Mouse (Mus musculus): ENCODE measurements around the gene Rtkn. TPM values are rescaled to one million over a fixed set of nuclear protein-coding genes. Genes with fewer than 3 reads are reported as not detected.

Gene Rtkn
- polyA plus RNA-seq, 1 experiment from 2014 or later: 38.5 TPM

DNA sequence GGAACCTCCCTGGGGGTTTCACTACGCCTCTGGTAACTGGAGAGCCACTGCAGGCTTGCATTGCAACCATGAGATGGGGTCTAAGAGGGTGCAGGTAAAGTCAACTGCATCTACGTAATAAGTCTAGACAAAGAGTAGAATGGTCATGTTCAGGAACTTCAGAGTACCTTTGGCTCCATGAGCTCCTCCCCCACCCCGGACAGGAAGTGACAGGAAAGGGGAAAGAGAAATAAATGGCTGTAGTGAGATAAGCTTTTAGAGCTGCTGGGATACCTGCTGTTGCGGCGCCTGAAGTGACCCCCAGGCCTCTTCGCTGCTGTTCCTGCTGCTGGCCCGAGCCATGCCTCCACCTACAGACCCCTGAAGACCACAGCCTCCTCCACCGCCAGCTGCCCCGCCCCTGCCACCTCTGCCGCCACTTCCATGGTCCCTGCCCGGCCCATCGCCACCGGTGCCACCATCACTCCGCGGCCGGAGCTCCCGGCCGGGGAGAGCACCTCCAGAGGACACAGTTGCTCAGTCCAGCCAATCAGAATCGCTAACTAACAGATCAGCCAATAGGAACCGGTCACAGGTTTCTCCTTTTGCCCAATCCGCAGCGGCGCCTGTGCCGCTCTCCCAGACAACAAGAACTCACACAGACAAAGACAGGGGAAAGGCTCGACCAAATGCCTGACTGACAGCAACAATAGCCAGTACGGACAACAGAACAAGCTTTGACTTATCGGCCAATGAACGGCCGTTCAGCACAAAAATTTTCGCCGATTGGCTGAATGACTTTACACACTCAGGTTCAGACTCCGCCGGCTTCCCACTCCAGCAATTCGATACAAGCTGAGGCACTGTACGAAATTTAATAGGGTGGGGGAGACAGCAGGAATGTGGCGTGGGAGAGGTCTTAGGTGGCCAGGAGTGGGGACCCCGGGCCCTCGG is 14.1 kb upstream of the Rtkn start, which contains the start of gene Wbp1:
Gene Wbp1, minus strand, starts transcription at position 630 of the 933 bp plus-strand sequence.
- H3K4me2 ChIP-seq (ENCODE audit: low read length): peak within 1 kb of the TSS; percentile 80
- H3K36me3 ChIP-seq (ENCODE audit: insufficient read depth, low read length): 0 out of 2 replicates have a peak, but pooled peaks cover 5% of the 10 kb centered on the region
- peak; percentile 100 for DNase-seq (ENCODE audit: low spot score)
- H3K4me3 ChIP-seq (replicated peaks; ENCODE audit: low read depth, low read length): peak within 1 kb of the TSS; percentile 68
- WGBS: under 1% methylated on average over 38 of the region's 38 CpGs
- peak within 1 kb of the TSS; percentile 73 for H3K9ac ChIP-seq (ENCODE audit: low read depth, low read length)
- H3K27ac ChIP-seq: peak within 1 kb of the TSS; percentile 93
- TF ChIP-seq CTCF (IDR thresholded peaks at IDR 0.05; ENCODE audit: low read depth): peak; percentile 3; the same call in 1 of the 2 replicates
- no peaks in the 10 kb centered on the region for H3K9me3 ChIP-seq (replicated peaks; ENCODE audit: low read length)
- peak; percentile 95 for ATAC-seq (replicated peaks; ENCODE audit: low FRiP score, low read depth)
- peaks cover 43% of the 10 kb centered on the region for H3K4me1 ChIP-seq (replicated peaks; ENCODE audit: insufficient read depth, low read length)
- no peaks in the 10 kb centered on the region for H3K27me3 ChIP-seq (ENCODE audit: insufficient read depth, low read length)

DNA sequence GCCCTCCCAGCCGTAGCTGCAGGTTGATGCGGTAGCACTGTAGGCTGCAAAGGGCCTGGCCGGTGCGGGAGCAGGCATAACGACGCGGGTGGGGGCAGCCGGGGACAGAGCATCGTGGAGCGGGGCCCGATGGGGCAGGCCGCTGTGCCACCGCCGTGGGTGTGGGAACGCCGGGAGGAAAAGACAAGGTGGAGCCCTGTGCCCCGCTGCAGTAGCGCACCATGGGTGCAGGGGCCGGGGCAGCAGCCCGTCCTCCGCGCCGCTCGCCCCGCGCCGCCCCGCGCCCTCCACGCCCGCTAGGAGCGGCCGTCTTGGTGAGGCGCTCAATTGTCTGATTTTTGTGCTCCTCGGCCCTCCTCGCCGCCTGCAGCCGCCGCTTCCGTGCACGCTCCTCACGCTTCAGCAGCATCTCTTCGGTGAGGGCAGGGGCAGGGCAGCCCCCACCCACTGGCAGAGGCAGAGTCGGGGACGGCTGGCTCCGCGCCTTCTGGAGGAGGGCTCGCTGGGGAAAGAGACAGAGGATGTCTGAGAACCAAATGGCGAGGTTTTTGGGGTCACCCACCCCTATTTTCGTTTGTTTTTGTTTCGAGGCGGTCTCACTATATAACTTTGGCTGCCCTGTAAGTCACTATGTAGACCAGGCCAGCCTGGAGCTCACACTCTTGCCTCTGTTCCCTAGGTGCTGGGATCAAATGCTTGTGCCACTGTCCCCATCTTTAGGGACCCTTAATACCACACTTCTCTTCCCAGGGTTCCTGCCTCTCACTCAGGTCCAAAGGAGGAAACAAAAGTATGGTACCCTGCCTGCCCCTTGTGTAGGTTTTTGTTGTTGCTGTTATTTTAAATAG is 13.2 kb upstream of the Rtkn start:
- peaks cover 38% of the 10 kb centered on the region for H3K4me1 ChIP-seq (replicated peaks; ENCODE audit: insufficient read depth, low read length)
- DNase-seq (ENCODE audit: low spot score) (peak; percentile 45), ATAC-seq (replicated peaks; ENCODE audit: low FRiP score, low read depth) (peak; percentile 1; the same call in 1 of the 2 replicates)

DNA sequence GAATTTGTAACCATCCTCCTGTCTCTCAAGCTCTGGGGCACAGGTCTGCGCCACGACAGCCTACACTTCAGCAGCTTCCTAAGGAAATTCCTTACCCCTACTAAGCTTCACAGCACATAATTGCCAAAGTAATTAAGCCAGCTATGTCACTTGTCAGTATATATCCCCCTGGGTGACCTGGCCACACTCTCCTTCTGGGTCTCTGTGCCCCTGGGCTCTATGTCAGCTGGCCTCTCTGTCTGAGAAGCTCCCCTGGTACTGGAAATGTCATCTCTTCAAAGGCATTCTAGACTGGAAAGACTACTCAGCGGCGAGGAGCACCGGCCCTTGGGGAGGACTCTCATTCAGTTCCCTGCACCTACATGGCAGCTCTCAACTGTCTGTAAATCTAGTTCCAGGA is 12.3 kb upstream of the Rtkn start:
- Histone ChIP-seq H3K4me2 (ENCODE audit: low read length) (no peak overlapping the region), H3K36me3 (ENCODE audit: insufficient read depth, low read length) (0 out of 2 replicates have a peak, but pooled peaks cover 5% of the 10 kb centered on the region), H3K9ac (ENCODE audit: low read depth, low read length) (no peak overlapping the region), H3K4me1 (replicated peaks; ENCODE audit: insufficient read depth, low read length) (peaks cover 38% of the 10 kb centered on the region), H3K27ac (no peak overlapping the region), H3K27me3 (ENCODE audit: insufficient read depth, low read length) (no peaks in the 10 kb centered on the region), H3K9me3 (replicated peaks; ENCODE audit: low read length) (no peaks in the 10 kb centered on the region), H3K4me3 (replicated peaks; ENCODE audit: low read depth, low read length) (no peak overlapping the region)
- WGBS: 83% methylated on average over 5 of the region's 5 CpGs
- ATAC-seq (replicated peaks; ENCODE audit: low FRiP score, low read depth) (no peak), DNase-seq (ENCODE audit: low spot score) (no peak)
- TF ChIP-seq CTCF (IDR thresholded peaks at IDR 0.05; ENCODE audit: low read depth): no peak

More for the DNA sequence above, 13.2 kb upstream of the Rtkn start:
- Histone ChIP-seq H3K4me2 (ENCODE audit: low read length) (peak overlapping the region; percentile 80), H3K27ac (peak overlapping the region; percentile 91), H3K4me3 (replicated peaks; ENCODE audit: low read depth, low read length) (peak overlapping the region; percentile 68), H3K9ac (ENCODE audit: low read depth, low read length) (peak overlapping the region; percentile 67), H3K9me3 (replicated peaks; ENCODE audit: low read length) (no peaks in the 10 kb centered on the region), H3K27me3 (ENCODE audit: insufficient read depth, low read length) (no peaks in the 10 kb centered on the region), H3K36me3 (ENCODE audit: insufficient read depth, low read length) (0 out of 2 replicates have a peak, but pooled peaks cover 5% of the 10 kb centered on the region)
- no peak for TF ChIP-seq CTCF (IDR thresholded peaks at IDR 0.05; ENCODE audit: low read depth)
- under 1% methylated on average over 41 of the region's 52 CpGs for WGBS

DNA sequence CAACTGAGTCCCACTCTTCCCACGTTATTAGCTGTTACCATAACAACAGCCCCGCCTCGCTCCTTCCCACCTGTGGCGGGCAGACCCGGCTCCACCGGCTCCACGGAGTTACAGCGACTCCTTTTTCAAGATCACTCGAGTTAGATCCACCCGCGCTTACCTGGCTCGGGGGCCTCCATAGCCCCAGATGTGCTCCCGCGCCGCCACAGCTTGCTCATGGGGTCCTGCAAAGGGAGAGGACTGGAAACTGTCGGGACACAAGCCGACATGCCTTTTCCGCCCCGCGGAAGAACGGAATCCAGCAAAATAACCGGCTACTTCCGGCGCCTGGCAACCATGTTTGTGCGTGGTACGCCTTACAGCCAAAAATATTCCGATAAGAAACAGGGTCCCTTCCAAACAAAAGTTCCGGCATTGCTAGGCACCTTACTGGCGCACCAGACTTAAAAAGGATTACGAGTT is 10.4 kb upstream of the Rtkn start:
- under 1% methylated on average over 30 of the region's 30 CpGs for WGBS
- peak; percentile 6; the same call in 1 of the 2 replicates for ATAC-seq (replicated peaks; ENCODE audit: low FRiP score, low read depth)
- no peaks in the 10 kb centered on the region for H3K27me3 ChIP-seq (ENCODE audit: insufficient read depth, low read length)

DNA sequence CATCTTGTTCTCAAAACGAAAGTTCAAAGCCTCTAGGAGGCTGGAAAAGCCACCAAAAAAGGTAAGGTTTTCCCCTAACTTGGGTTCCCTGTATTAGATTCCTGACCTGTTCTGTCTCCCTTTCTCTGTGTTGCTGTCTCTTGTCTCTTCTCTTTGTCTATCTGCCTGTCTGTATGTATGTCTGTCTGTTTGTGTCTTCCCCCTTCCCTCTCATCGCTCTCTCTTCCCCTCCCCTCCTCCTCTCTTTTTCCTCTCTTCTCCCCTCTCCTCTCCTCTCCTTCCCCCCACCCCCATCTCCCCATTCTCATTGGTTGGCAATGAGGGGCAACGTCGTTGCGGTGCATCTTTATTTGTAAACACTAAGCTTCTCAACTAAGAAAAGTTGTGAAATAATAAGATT is 9.9 kb upstream of the Rtkn start, which contains the start of gene Ino80b:
Gene Ino80b, minus strand, starts transcription at position 101 of the 400 bp plus-strand sequence.
- H3K36me3 ChIP-seq (ENCODE audit: insufficient read depth, low read length): no peaks in the 10 kb centered on the region
- DNase-seq (ENCODE audit: low spot score): no peak
- peak within 1 kb of the TSS; percentile 58 for H3K9ac ChIP-seq (ENCODE audit: low read depth, low read length)
- H3K4me1 ChIP-seq (replicated peaks; ENCODE audit: insufficient read depth, low read length): peaks cover 26% of the 10 kb centered on the region
- ATAC-seq (replicated peaks; ENCODE audit: low FRiP score, low read depth): no peak
- peak within 1 kb of the TSS; percentile 67 for H3K4me3 ChIP-seq (replicated peaks; ENCODE audit: low read depth, low read length)
- 21% methylated on average over 5 of the region's 5 CpGs for WGBS
- H3K9me3 ChIP-seq (replicated peaks; ENCODE audit: low read length): no peaks in the 10 kb centered on the region
- peak within 1 kb of the TSS; percentile 47; the same call in 1 of the 2 replicates for H3K27ac ChIP-seq
- no peaks in the 10 kb centered on the region for H3K27me3 ChIP-seq (ENCODE audit: insufficient read depth, low read length)
- peak within 1 kb of the TSS; percentile 95 for H3K4me2 ChIP-seq (ENCODE audit: low read length)
- TF ChIP-seq CTCF (IDR thresholded peaks at IDR 0.05; ENCODE audit: low read depth): no peak

More for the DNA sequence above, 10.4 kb upstream of the Rtkn start:
- Histone ChIP-seq H3K36me3 (ENCODE audit: insufficient read depth, low read length) (no peaks in the 10 kb centered on the region), H3K27ac (peak overlapping the region; percentile 47; the same call in 1 of the 2 replicates), H3K4me1 (replicated peaks; ENCODE audit: insufficient read depth, low read length) (peaks cover 31% of the 10 kb centered on the region), H3K4me2 (ENCODE audit: low read length) (peak overlapping the region; percentile 95), H3K9me3 (replicated peaks; ENCODE audit: low read length) (no peaks in the 10 kb centered on the region), H3K4me3 (replicated peaks; ENCODE audit: low read depth, low read length) (peak overlapping the region; percentile 67), H3K9ac (ENCODE audit: low read depth, low read length) (peak overlapping the region; percentile 58)
- no peak for TF ChIP-seq CTCF (IDR thresholded peaks at IDR 0.05; ENCODE audit: low read depth)
- DNase-seq (ENCODE audit: low spot score): peak; percentile 96

Measured in kidney, postnatal 0 days (tissue).